In genomic region chr11:5141252-5141651, GRCm38 (mm10) we compare ENCODE assay signal across 12 mouse cellular contexts. TPM values are rescaled to one million over a fixed set of nuclear protein-coding genes. Genes with fewer than 3 reads are reported as not detected.
DNase-seq lines count a peak whose midpoint lies in the region; ATAC-seq and TF ChIP-seq lines count a peak whose summit lies in the region.
"Had no signal": no experiment of that assay in that cellular context is flagged by ENCODE, and none has a peak within 500 bp of the region (broad histone marks: within the 10 kb centered on the region; RNA-seq: fewer than 3 reads in every experiment).

No protein-coding gene starts in this region.

- intact Hi-C loops in heart, postnatal 36 days (cut with DNase I) = no loop called here
- intact Hi-C loops in heart, postnatal 14 days (cut with DNase I) = no loop called here

- H3K4me2 ChIP-seq in lung, embryonic 14.5 days = no peak overlapping the region
- H3K4me2 ChIP-seq in stomach, embryonic 15.5 days = no peak overlapping the region
- H3K4me2 ChIP-seq: neural tube, embryonic 15.5 days had no signal

- H3K27me3 ChIP-seq in lung, embryonic 14.5 days (ENCODE audit: insufficient read depth, low read length) = no peaks in the 10 kb centered on the region
- no peaks in the 10 kb centered on the region for H3K27me3 ChIP-seq in stomach, embryonic 15.5 days (replicated peaks)
- H3K27me3 ChIP-seq: neural tube, embryonic 15.5 days had no signal

- H3K4me1 ChIP-seq in lung, embryonic 14.5 days (ENCODE audit: insufficient read depth) = peaks cover 24% of the 10 kb centered on the region
- H3K4me1 ChIP-seq in stomach, embryonic 15.5 days = peaks cover 32% of the 10 kb centered on the region

- H3K9ac ChIP-seq in lung, embryonic 14.5 days = no peak overlapping the region
- H3K9ac ChIP-seq in stomach, embryonic 15.5 days = no peak overlapping the region
- H3K9ac ChIP-seq: liver, embryonic 14.5 days; neural tube, embryonic 15.5 days had no signal

- no peak for TF ChIP-seq CTCF in lung, embryonic 14.5 days (IDR thresholded peaks at IDR 0.05; ENCODE audit: low read depth)

- no peak for ATAC-seq in lung, embryonic 14.5 days (ENCODE audit: insufficient read depth)
- ATAC-seq in stomach, embryonic 15.5 days (ENCODE audit: insufficient read depth, low FRiP score, low read depth) = no peak

- H3K27ac ChIP-seq in lung, embryonic 14.5 days (ENCODE audit: low read depth) = peak overlapping the region; percentile 54
- H3K27ac ChIP-seq in stomach, embryonic 15.5 days = peak overlapping the region; percentile 74
- H3K27ac ChIP-seq: limb, embryonic 10.5 days; liver, embryonic 14.5 days; neural tube, embryonic 15.5 days had no signal

- H3K4me3 ChIP-seq in lung, embryonic 14.5 days (ENCODE audit: low read depth, low read length) = no peak overlapping the region
- no peak overlapping the region for H3K4me3 ChIP-seq in stomach, embryonic 15.5 days (replicated peaks)
- H3K4me3 ChIP-seq: limb, embryonic 10.5 days; neural tube, embryonic 15.5 days had no signal

- peak; percentile 96 for DNase-seq in heart, adult 11 months
- no peak for DNase-seq in heart, postnatal 36 days
- no peak for DNase-seq in lung, embryonic 14.5 days
- DNase-seq in lung, postnatal 25 days (ENCODE audit: low spot score) = no peak
- peak; percentile 36 to 49 for DNase-seq in heart, postnatal 14 days
- DNase-seq in thymus, postnatal 14 days = no peak
- DNase-seq in cerebellum, adult 9-11 months = no peak
- DNase-seq: layer of hippocampus, postnatal 36 days had no signal

- H3K9me3 ChIP-seq in lung, embryonic 14.5 days (ENCODE audit: low read depth, low read length) = no peaks in the 10 kb centered on the region
- H3K9me3 ChIP-seq in stomach, embryonic 15.5 days = no peaks in the 10 kb centered on the region
- H3K9me3 ChIP-seq: limb, embryonic 10.5 days; neural tube, embryonic 15.5 days had no signal

- no peaks in the 10 kb centered on the region for H3K36me3 ChIP-seq in lung, embryonic 14.5 days (ENCODE audit: insufficient read depth)
- no peaks in the 10 kb centered on the region for H3K36me3 ChIP-seq in stomach, embryonic 15.5 days
- H3K36me3 ChIP-seq: limb, embryonic 10.5 days; neural tube, embryonic 15.5 days had no signal

- 51% methylated on average over 5 of the region's 5 CpGs for WGBS in lung, embryonic 14.5 days
- WGBS in stomach, embryonic 15.5 days = 62% methylated on average over 5 of the region's 5 CpGs

RNA-seq across cellular contexts. Expression of gene Emid1, which starts 10.8 kb away (rescaled TPM):
- total RNA-seq in heart, postnatal 36 days (2021) = 1 to 10 TPM; 2.1 to 3.8 TPM
- 50.7 and 52.1 TPM in 2 replicates for polyA plus RNA-seq in lung, embryonic 14.5 days (2014; fragmentation: Nextera tagmentation; extraction: Ambion mirVana)
- 1 to 10 TPM; 4.1 to 4.6 TPM for total RNA-seq in heart, postnatal 14 days (2021)
- 64.2 and 77.2 TPM in 2 replicates for polyA plus RNA-seq in stomach, embryonic 15.5 days (2015; fragmentation: Nextera tagmentation; extraction: Ambion mirVana)

RNA-seq across cellular contexts. Expression of gene Ewsr1, which starts 42.2 kb away (rescaled TPM):
- total RNA-seq in heart, postnatal 36 days (2021) = 10 to 100 TPM; 85.9 to 93.8 TPM
- polyA plus RNA-seq in lung, embryonic 14.5 days (2014; fragmentation: Nextera tagmentation; extraction: Ambion mirVana) = 398 and 449 TPM in 2 replicates
- 100 to 1,000 TPM; 119 to 131 TPM for total RNA-seq in heart, postnatal 14 days (2021)
- polyA plus RNA-seq in stomach, embryonic 15.5 days (2015; fragmentation: Nextera tagmentation; extraction: Ambion mirVana) = 605 and 630 TPM in 2 replicates

RNA-seq across cellular contexts. Expression of gene Rhbdd3, which starts 42.5 kb away (rescaled TPM):
- 10 to 100 TPM; 21.0 to 28.1 TPM for total RNA-seq in heart, postnatal 36 days (2021)
- polyA plus RNA-seq in lung, embryonic 14.5 days (2014; fragmentation: Nextera tagmentation; extraction: Ambion mirVana) = 27.9 and 29.9 TPM in 2 replicates
- 10 to 100 TPM; 18.7 to 20.5 TPM for total RNA-seq in heart, postnatal 14 days (2021)
- polyA plus RNA-seq in stomach, embryonic 15.5 days (2015; fragmentation: Nextera tagmentation; extraction: Ambion mirVana) = 27.0 and 28.4 TPM in 2 replicates

Comparison
In these comparisons a context has a peak if more than half of its experiments do, and no peak if none do; other contexts are left out.
1. DNase-seq: peak in heart, adult 11 months (single experiment) and heart, postnatal 14 days (2 of 2); none in heart, postnatal 36 days (0 of 2), lung, embryonic 14.5 days (single experiment), lung, postnatal 25 days (single experiment), thymus, postnatal 14 days (single experiment) and cerebellum, adult 9-11 months (single experiment).